Mouse (Mus musculus) embryonic facial prominence, embryonic 13.5 days (tissue): Measurements from ENCODE around the gene Tbc1d9. TPM values are rescaled to one million over a fixed set of nuclear protein-coding genes. Genes with fewer than 3 reads are reported as not detected.
A peak's percentile ranks its signal among the peaks of the same experiment; 100 is the strongest.

Source experiments
- ATAC-seq: fragments of 200-750 bp; cut with Nextera tagmentation; 2 replicates; pipeline ENCODE4 v1.8.0; 2017; ENCODE audit warnings: low read depth; ENCODE audit not compliant: insufficient number of reproducible peaks, insufficient read depth, low FRiP score, low TSS enrichment
- H3K27ac ChIP-seq: fragments of 300-500 bp; sonication (generic); 2 replicates; pipeline ENCODE4 v1.5.1; 2015; ENCODE audit warnings: moderate library complexity, mild to moderate bottlenecking, inconsistent platforms
- H3K27me3 ChIP-seq: fragments of 300-500 bp; sonication (generic); 2 replicates; pipeline ENCODE4 v1.6.1; 2015; ENCODE audit warnings: mild to moderate bottlenecking, inconsistent platforms
- H3K36me3 ChIP-seq: fragments of 300-500 bp; sonication (generic); 2 replicates; pipeline ENCODE4 v1.6.1; 2015; ENCODE audit warnings: mild to moderate bottlenecking, inconsistent platforms
- H3K4me1 ChIP-seq: fragments of 300-500 bp; sonication (generic); 2 replicates; pipeline ENCODE4 v1.6.1; 2015; ENCODE audit warnings: inconsistent platforms
- H3K4me2 ChIP-seq: fragments of 300-500 bp; sonication (generic); 2 replicates; pipeline ENCODE4 v1.6.1; 2015; ENCODE audit warnings: moderate library complexity, mild to moderate bottlenecking, inconsistent platforms
- H3K4me3 ChIP-seq: fragments of 300-500 bp; sonication (generic); 2 replicates; pipeline ENCODE4 v1.5.1; 2015; ENCODE audit warnings: mild to moderate bottlenecking, inconsistent platforms
- H3K9ac ChIP-seq: fragments of 300-500 bp; sonication (generic); 2 replicates; pipeline ENCODE4 v1.6.1; 2015; ENCODE audit warnings: mild to moderate bottlenecking, inconsistent platforms
- H3K9me3 ChIP-seq: fragments of 300-500 bp; sonication (generic); 2 replicates; pipeline ENCODE4 v1.6.1; 2016; ENCODE audit warnings: inconsistent platforms
- WGBS: fragments of 180-500 bp; shearing (Covaris S2); methylation state at CpG from one replicate; pipeline ENCODE4 v1.1.7; 2015; ENCODE audit warnings: mixed read lengths; 5-methylcytosine and 5-hydroxymethylcytosine counted together
- polyA plus RNA-seq: library from polyadenylated mRNA; unstranded; fragments of >200 nt; fragmentation: Nextera tagmentation; extraction: Ambion mirVana; gene quantifications from 2 replicates; pipeline ENCODE4 v1.2.1, GENCODE M21; 2015

Tbc1d9 gene
- polyA plus RNA-seq, 1 experiment from 2014 or later: 1.8 TPM

DNA sequence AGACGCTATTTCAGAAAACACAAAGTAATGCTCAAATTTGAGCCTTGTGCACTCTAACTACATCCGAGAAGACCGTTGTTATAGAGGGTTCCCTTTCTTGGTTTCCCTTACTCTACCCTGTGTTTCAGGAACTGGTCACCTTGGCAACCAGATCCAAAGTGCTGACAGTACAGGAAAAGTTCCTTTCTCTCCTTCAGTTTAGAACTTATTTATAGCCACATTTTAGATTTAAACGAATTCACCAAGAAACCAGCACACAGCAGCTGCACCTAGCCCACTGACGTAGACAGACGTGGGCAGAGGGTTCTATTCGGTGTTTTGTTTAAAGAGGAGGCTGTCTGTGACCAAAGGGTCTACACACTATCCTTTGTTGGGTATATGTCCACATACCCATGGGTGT, 79.0 kb downstream of the Tbc1d9 start:
- no peak for ATAC-seq
- Histone ChIP-seq H3K4me1 (no peaks in the 10 kb centered on the region), H3K36me3 (no peaks in the 10 kb centered on the region; the same call in 1 of the 2 replicates), H3K4me2 (no peak overlapping the region), H3K4me3 (no peak overlapping the region), H3K9me3 (no peaks in the 10 kb centered on the region), H3K9ac (no peak overlapping the region), H3K27ac (no peak overlapping the region), H3K27me3 (no peaks in the 10 kb centered on the region)
- WGBS: 92% methylated on average over 7 of the region's 7 CpGs

DNA sequence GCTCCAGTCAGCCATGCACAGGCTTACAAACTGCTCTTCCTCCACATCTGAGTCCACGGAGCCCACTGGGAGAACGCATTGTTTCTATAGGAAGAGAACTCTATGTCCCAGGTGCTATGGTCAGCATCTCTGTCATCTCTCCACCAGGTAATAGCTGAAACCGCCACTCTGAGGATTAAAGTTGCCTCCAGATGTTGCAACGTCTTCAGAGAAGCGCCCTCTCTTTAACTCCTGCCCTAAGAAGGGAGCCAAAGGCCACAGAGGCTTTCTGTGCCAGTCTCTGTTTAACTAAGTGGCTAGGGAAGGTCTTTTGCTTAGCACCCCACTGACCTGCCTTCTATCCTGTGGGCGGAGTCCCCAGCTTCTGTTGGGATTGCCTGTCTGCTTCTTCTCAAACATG, 85.7 kb downstream of the Tbc1d9 start:
- Histone ChIP-seq H3K9ac (no peak overlapping the region), H3K4me3 (no peak overlapping the region), H3K36me3 (peaks cover 8% of the 10 kb centered on the region; the same call in 1 of the 2 replicates), H3K4me2 (no peak overlapping the region), H3K4me1 (peaks cover 14% of the 10 kb centered on the region; the same call in 1 of the 2 replicates), H3K9me3 (no peaks in the 10 kb centered on the region), H3K27ac (no peak overlapping the region), H3K27me3 (no peaks in the 10 kb centered on the region)
- no peak for ATAC-seq
- 76% methylated on average over 6 of the region's 6 CpGs for WGBS

DNA sequence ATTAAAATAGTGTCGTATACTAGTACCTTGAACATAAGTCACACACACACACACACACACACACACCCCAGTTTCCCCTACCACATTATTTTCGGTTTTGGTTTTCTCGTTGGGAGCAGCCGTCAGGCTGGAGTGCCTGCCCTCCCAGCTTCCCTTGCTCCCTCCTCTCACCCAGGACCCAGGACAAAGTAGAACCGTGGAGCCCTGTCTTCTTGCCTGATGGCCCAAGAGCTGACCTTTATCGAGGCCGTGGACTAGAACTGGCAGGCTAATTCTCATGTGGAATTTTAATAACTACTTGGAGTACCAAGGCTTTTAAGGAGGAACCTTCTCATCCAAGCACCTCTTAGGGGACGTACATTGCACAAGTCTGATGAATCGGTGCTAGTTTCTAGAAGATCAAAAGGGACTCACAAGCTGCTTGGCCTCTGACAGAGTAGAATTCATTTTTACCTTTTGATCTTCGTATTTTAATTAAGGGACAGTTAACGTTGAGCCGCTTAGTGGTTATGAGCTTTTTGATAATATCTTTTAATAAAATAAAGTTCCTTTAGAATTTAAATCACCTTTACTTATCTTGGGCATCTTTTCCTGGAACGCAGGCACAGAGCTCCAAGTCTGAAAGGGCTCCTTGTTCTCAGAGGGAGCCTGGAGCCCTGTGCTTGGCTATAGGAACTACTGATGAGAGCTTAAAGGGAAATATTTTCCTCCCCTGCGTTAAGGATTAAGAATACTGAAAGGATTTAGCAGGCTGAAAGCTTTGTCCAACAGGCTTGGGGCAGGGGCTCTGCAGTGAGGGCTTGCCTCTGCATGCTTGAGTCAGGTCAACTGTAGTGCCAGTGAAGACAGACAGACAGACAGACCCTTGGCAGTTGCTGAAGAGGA, 86.5 kb downstream of the Tbc1d9 start:
- Histone ChIP-seq H3K4me3 (no peak overlapping the region), H3K9ac (no peak overlapping the region), H3K4me2 (no peak overlapping the region), H3K9me3 (no peaks in the 10 kb centered on the region), H3K4me1 (peaks cover 14% of the 10 kb centered on the region; the same call in 1 of the 2 replicates), H3K36me3 (peaks cover 8% of the 10 kb centered on the region; the same call in 1 of the 2 replicates), H3K27me3 (no peaks in the 10 kb centered on the region), H3K27ac (peak overlapping the region; percentile 62)
- ATAC-seq: no peak
- WGBS: 40% methylated on average over 14 of the region's 14 CpGs

DNA sequence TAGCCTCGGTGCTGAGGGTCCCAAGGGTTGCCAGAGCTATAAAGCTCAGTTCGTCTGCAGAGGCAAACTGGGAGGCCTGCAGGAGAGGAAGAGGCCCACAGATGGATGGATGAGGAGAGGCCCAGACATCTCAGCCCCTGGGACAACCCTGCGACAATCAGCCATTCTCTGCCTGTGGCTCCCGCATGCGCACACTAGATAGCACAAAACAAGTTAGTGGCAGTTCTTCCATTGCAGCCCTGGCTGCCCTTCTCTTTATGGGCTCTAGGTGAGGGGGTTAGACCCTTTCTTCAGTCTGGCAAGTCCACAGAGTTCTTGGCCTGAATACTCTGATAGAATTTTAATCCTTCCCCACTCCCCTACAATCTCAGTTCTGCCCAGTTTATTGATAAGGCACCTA, 87.6 kb downstream of the Tbc1d9 start:
- Histone ChIP-seq H3K4me1 (peaks cover 14% of the 10 kb centered on the region; the same call in 1 of the 2 replicates), H3K9ac (no peak overlapping the region), H3K9me3 (no peaks in the 10 kb centered on the region), H3K4me3 (no peak overlapping the region), H3K36me3 (peaks cover 8% of the 10 kb centered on the region; the same call in 1 of the 2 replicates), H3K4me2 (no peak overlapping the region), H3K27me3 (no peaks in the 10 kb centered on the region), H3K27ac (no peak overlapping the region)
- ATAC-seq: no peak
- WGBS: 75% methylated on average over 5 of the region's 5 CpGs

DNA sequence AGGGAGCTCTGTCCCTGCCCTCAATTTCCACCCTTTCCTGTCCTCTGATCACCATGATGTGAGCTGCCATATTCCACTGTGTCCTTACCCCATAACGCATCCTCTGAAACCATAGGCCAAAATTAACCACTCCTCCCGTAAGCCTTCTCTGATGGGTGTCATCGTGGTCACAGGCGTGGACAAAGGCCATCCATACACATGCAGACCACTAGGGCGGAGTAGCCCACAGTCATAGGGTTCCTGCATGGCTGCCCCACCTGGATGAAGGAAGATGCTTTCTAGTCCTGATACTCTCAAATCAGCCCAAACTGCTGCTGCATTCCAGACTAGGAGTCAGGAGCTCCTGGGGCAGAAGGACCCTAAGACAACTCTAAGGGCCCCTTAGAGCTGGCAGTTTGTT, 92.5 kb downstream of the Tbc1d9 start:
- 93% methylated on average over 5 of the region's 5 CpGs for WGBS
- no peaks in the 10 kb centered on the region for H3K27me3 ChIP-seq

DNA sequence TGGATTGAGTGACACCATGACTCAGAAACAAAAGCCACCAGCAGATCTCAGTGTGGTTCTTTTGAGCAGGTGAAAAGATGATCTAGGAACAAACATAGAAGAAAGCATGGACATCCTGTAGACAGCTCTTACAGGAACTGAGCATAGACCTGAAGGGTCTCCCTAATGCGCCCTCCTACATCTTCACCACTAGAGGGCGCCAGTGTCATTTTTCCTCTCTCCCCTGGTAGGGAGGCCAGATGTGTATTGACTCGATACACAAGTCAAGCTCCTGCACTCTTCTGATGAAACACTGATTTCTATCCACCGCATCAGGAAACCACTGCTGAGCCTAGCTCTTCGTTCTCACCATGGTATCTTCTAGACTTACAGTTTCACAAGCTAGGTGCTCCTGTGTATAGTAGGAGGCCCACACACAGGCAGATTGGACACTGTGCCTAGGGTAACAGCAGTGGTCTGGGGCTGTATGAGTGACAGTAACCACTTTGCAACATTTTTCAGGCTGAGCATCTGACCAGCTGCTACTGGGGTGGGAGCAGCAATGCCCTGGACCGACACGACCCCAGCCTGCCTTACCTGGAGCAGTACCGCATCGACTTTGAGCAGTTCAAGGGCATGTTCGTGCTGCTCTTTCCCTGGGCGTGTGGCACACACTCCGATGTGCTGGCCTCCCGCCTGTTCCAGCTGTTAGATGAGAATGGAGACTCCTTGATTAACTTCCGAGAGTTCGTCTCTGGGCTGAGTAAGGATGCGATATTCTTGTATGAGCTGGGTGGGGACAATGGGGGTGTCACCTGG, 95.5 kb downstream of the Tbc1d9 start:
- Histone ChIP-seq H3K4me2 (no peak overlapping the region), H3K27me3 (no peaks in the 10 kb centered on the region), H3K36me3 (no peaks in the 10 kb centered on the region; the same call in 1 of the 2 replicates), H3K9ac (no peak overlapping the region), H3K4me1 (no peaks in the 10 kb centered on the region), H3K27ac (no peak overlapping the region), H3K4me3 (no peak overlapping the region), H3K9me3 (no peaks in the 10 kb centered on the region)
- peak; percentile 80 for ATAC-seq
- 69% methylated on average over 16 of the region's 16 CpGs for WGBS

More for the DNA sequence above, 92.5 kb downstream of the Tbc1d9 start:
- no peak overlapping the region for H3K4me3 ChIP-seq
- no peak overlapping the region for H3K27ac ChIP-seq
- no peak for ATAC-seq
- no peak overlapping the region for H3K9ac ChIP-seq
- H3K4me2 ChIP-seq: no peak overlapping the region
- H3K4me1 ChIP-seq: peaks cover 3% of the 10 kb centered on the region; the same call in 1 of the 2 replicates
- no peaks in the 10 kb centered on the region for H3K9me3 ChIP-seq
- H3K36me3 ChIP-seq: peaks cover 8% of the 10 kb centered on the region; the same call in 1 of the 2 replicates

DNA sequence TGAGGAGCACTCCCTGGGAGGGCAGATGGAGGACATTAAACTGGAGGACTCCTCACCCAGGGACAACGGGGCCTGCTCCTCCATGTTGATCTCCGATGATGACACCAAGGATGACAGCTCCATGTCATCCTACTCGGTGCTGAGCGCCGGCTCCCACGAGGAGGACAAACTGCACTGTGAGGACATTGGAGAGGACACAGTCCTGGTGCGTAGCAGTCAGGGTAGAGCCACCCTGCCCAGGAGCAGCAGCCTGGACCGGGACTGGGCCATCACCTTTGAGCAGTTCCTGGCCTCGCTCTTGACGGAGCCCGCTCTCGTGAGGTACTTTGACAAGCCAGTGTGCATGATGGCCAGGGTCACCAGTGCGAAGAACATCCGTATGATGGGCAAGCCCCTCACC, 106.0 kb downstream of the Tbc1d9 start:
- no peak overlapping the region for H3K4me2 ChIP-seq
- H3K9me3 ChIP-seq: no peaks in the 10 kb centered on the region
- peak; percentile 50; the same call in 1 of the 2 replicates for ATAC-seq
- WGBS: 92% methylated on average over 14 of the region's 14 CpGs
- no peak overlapping the region for H3K27ac ChIP-seq
- no peak overlapping the region for H3K9ac ChIP-seq
- no peaks in the 10 kb centered on the region for H3K27me3 ChIP-seq
- H3K36me3 ChIP-seq: peaks cover 17% of the 10 kb centered on the region
- H3K4me3 ChIP-seq: no peak overlapping the region
- H3K4me1 ChIP-seq: no peaks in the 10 kb centered on the region

DNA sequence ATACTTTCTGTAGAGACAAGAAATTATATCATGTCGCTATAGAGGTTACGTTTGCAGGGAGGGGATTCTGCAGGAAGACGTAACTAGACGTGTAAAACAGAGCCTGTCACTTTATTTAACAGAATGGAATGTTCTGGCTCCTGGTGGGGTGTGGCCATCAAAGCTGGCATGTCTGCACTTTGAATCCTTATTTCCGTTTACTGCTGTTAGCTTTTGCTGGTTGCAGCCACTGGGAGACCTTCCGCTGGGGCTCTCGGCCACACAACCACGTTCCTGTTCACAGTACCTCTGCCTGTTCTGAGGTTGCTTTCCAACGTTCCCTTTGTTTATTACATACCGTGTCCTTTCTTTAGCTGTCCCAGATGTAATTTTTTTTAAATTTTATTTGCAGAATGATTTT, 107.3 kb downstream of the Tbc1d9 start:
- no peak for ATAC-seq
- no peaks in the 10 kb centered on the region for H3K9me3 ChIP-seq
- H3K27me3 ChIP-seq: no peaks in the 10 kb centered on the region
- H3K36me3 ChIP-seq: peaks cover 10% of the 10 kb centered on the region
- no peak overlapping the region for H3K27ac ChIP-seq
- no peak overlapping the region for H3K4me3 ChIP-seq
- H3K4me1 ChIP-seq: no peaks in the 10 kb centered on the region
- WGBS: 71% methylated on average over 10 of the region's 10 CpGs
- H3K4me2 ChIP-seq: no peak overlapping the region
- no peak overlapping the region for H3K9ac ChIP-seq

DNA sequence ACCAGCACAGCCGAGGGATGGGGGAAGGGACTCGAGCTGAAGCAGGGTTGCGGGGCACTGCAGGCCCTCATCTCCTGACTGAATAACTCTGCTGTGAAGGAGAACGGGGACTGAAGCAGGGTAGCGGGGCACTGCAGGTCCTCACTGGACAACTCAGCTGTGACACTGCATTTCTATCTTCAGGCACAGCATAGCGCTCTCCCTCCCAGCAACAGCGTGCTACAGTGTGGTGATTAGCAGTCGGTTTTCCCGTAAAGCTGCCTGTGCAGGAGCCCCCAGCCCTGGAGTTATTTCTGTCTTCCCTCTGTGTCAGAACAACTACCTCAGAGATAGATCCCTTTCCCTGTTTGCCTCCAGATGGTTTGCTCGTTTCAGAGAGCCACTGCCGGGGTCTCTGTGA, 109.3 kb downstream of the Tbc1d9 start:
- H3K36me3 ChIP-seq: peaks cover 10% of the 10 kb centered on the region
- no peaks in the 10 kb centered on the region for H3K4me1 ChIP-seq
- no peak overlapping the region for H3K9ac ChIP-seq
- no peaks in the 10 kb centered on the region for H3K27me3 ChIP-seq
- no peak for ATAC-seq
- no peak overlapping the region for H3K4me3 ChIP-seq
- H3K27ac ChIP-seq: no peak overlapping the region
- H3K9me3 ChIP-seq: no peaks in the 10 kb centered on the region
- WGBS: 53% methylated on average over 11 of the region's 11 CpGs
- no peak overlapping the region for H3K4me2 ChIP-seq

DNA sequence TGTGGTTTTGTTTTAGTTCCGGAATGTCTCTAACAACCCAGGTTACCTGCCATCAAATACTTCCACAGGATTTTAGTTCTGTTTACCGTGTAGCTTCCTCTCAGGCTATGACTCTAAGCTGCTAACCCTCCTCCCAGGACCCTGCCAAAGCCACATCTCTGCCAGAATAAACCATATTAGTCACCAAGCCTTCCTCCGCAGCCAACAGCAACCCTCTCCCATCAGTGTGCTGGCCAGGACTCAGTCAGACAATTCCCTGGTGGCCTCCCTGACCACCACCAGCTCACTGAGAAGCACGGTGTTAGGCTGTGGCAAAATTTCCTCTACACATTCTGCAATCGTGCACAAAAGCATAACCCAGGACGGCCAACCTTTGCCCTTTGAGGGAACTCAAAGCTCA, 113.3 kb downstream of the Tbc1d9 start:
- Histone ChIP-seq H3K4me1 (no peaks in the 10 kb centered on the region), H3K9me3 (no peaks in the 10 kb centered on the region), H3K27ac (no peak overlapping the region), H3K9ac (no peak overlapping the region), H3K4me3 (no peak overlapping the region), H3K4me2 (no peak overlapping the region), H3K27me3 (no peaks in the 10 kb centered on the region), H3K36me3 (no peaks in the 10 kb centered on the region)
- WGBS: 80% methylated on average over 6 of the region's 6 CpGs
- no peak for ATAC-seq

DNA sequence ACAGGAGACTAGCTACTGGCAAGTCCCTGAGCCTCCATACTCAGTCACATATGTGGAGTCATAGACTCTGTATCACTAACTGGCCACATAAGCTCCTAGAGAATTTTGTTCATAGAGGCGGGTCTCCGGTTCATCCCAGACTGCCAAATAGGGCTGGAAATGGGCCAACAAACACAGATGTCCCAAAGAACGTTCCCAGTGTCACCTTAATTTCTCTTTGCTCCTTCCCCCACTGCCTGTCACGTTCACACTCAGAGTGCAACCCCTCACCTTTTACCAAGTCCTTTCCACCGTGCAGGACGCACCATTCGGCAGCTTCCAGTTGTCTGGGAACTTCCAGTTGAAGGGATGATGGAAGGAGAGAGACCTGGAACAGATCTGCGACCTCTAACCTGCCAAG, 120.2 kb downstream of the Tbc1d9 start:
- no peak overlapping the region for H3K4me3 ChIP-seq
- peaks cover 19% of the 10 kb centered on the region for H3K27me3 ChIP-seq
- H3K4me1 ChIP-seq: peaks cover 2% of the 10 kb centered on the region
- no peaks in the 10 kb centered on the region for H3K36me3 ChIP-seq
- H3K4me2 ChIP-seq: no peak overlapping the region
- H3K9me3 ChIP-seq: no peaks in the 10 kb centered on the region
- ATAC-seq: no peak
- no peak overlapping the region for H3K9ac ChIP-seq
- WGBS: 82% methylated on average over 8 of the region's 8 CpGs
- H3K27ac ChIP-seq: no peak overlapping the region
